8 mouse cellular contexts compared by ENCODE assay signal in genomic region chr10:120246994-120247750, GRCm38 (mm10). TPM values are rescaled to one million over a fixed set of nuclear protein-coding genes. Genes with fewer than 3 reads are reported as not detected.
A peak's percentile ranks its signal among the peaks of the same experiment; 100 is the strongest.
DNase-seq lines count a peak whose midpoint lies in the region; ATAC-seq and TF ChIP-seq lines count a peak whose summit lies in the region.

No protein-coding gene starts in this region.

- H3K27me3 ChIP-seq in hindbrain, embryonic 11.5 days (ENCODE audit: control insufficient read depth, insufficient read depth, low read length) = no peaks in the 10 kb centered on the region
- H3K27me3 ChIP-seq in hindbrain, embryonic 16.5 days (replicated peaks; ENCODE audit: control insufficient read depth, insufficient read depth, low read length) = no peaks in the 10 kb centered on the region
- no peaks in the 10 kb centered on the region for H3K27me3 ChIP-seq in MEL (ENCODE audit: control insufficient read depth in 1 of 2, insufficient read depth in 2 of 2, low read length in 2 of 2)
- no peaks in the 10 kb centered on the region for H3K27me3 ChIP-seq in hindbrain, postnatal 0 days (ENCODE audit: insufficient read depth, low read length)
- H3K27me3 ChIP-seq in midbrain, postnatal 0 days (ENCODE audit: insufficient read depth, low read length) = no peaks in the 10 kb centered on the region
- no peaks in the 10 kb centered on the region for H3K27me3 ChIP-seq in thymus, adult 2 months (ENCODE audit: control insufficient read depth, insufficient read depth, low read length)

- no peaks in the 10 kb centered on the region for H3K36me3 ChIP-seq in hindbrain, embryonic 11.5 days (ENCODE audit: control insufficient read depth, insufficient read depth, low read length)
- no peaks in the 10 kb centered on the region for H3K36me3 ChIP-seq in hindbrain, embryonic 16.5 days (ENCODE audit: control insufficient read depth, insufficient read depth, low read length)
- no peaks in the 10 kb centered on the region for H3K36me3 ChIP-seq in MEL (ENCODE audit: control insufficient read depth in 1 of 2, insufficient read depth in 2 of 2, low read length in 2 of 2)
- H3K36me3 ChIP-seq in hindbrain, postnatal 0 days (ENCODE audit: insufficient read depth, low read length) = no peaks in the 10 kb centered on the region
- no peaks in the 10 kb centered on the region for H3K36me3 ChIP-seq in midbrain, postnatal 0 days (ENCODE audit: insufficient read depth, low read length)
- no peaks in the 10 kb centered on the region for H3K36me3 ChIP-seq in thymus, adult 2 months (ENCODE audit: control insufficient read depth, insufficient read depth, low read length)

- no peak for TF ChIP-seq POLR2A in MEL (IDR thresholded peaks at IDR 0.05; ENCODE audit: control insufficient read depth in 1 of 2, insufficient read depth in 1 of 2, low read depth in 1 of 2, low read length in 2 of 2, poor library complexity in 1 of 2)
- TF ChIP-seq POLR2A in thymus, adult 2 months (IDR thresholded peaks at IDR 0.05; ENCODE audit: control insufficient read depth, extremely low read depth, insufficient read depth, low read length, poor library complexity) = no peak

- WGBS in hindbrain, embryonic 11.5 days = 41% methylated on average over 9 of the region's 9 CpGs
- whole genome bisulfite sequencing in hindbrain, embryonic 16.5 days = 46% methylated on average over 9 of the region's 9 CpGs
- WGBS in hindbrain, postnatal 0 days = 48% methylated on average over 9 of the region's 9 CpGs
- 53% methylated on average over 9 of the region's 9 CpGs for WGBS in midbrain, postnatal 0 days
- WGBS in thymus, adult 2 months = 57% methylated on average over 9 of the region's 9 CpGs

- ATAC-seq in hindbrain, embryonic 11.5 days (ENCODE audit: low FRiP score) = no peak
- ATAC-seq in hindbrain, embryonic 16.5 days = no peak
- no peak for ATAC-seq in hindbrain, postnatal 0 days
- no peak for ATAC-seq in midbrain, postnatal 0 days (ENCODE audit: low FRiP score)

- H3K79me2 ChIP-seq in MEL (ENCODE audit: control insufficient read depth, insufficient read depth, low read length, poor library complexity) = no peaks in the 10 kb centered on the region

- no peak for TF ChIP-seq EP300 in MEL (IDR thresholded peaks at IDR 0.05; ENCODE audit: low read depth in 1 of 2, low read length in 2 of 2)

- no peak overlapping the region for H3K4me3 ChIP-seq in hindbrain, embryonic 11.5 days (ENCODE audit: low read depth, low read length)
- no peak overlapping the region for H3K4me3 ChIP-seq in hindbrain, embryonic 16.5 days (ENCODE audit: low read length)
- peak overlapping the region; percentile 23 to 42 for H3K4me3 ChIP-seq in MEL (ENCODE audit: control insufficient read depth in 1 of 2, insufficient read depth in 1 of 2, low read depth in 2 of 2, low read length in 2 of 2)
- H3K4me3 ChIP-seq in hindbrain, postnatal 0 days (ENCODE audit: low read length) = no peak overlapping the region
- H3K4me3 ChIP-seq in midbrain, postnatal 0 days (ENCODE audit: low read depth, low read length) = no peak overlapping the region
- no peak overlapping the region for H3K4me3 ChIP-seq in thymus, adult 2 months (ENCODE audit: control insufficient read depth, insufficient read depth, low read length)

- H3K4me1 ChIP-seq in hindbrain, embryonic 11.5 days (replicated peaks; ENCODE audit: control insufficient read depth, insufficient read depth, low read length) = no peaks in the 10 kb centered on the region
- no peaks in the 10 kb centered on the region for H3K4me1 ChIP-seq in hindbrain, embryonic 16.5 days (ENCODE audit: control insufficient read depth, insufficient read depth, low read depth, low read length)
- H3K4me1 ChIP-seq in MEL (ENCODE audit: control insufficient read depth in 1 of 2, insufficient read depth in 2 of 2, low read length in 2 of 2) = no peaks in the 10 kb centered on the region
- H3K4me1 ChIP-seq in hindbrain, postnatal 0 days (ENCODE audit: insufficient read depth, low read length) = no peaks in the 10 kb centered on the region
- H3K4me1 ChIP-seq in midbrain, postnatal 0 days (ENCODE audit: insufficient read depth, low read length) = 0 out of 2 replicates have a peak, but pooled peaks cover 2% of the 10 kb centered on the region
- no peaks in the 10 kb centered on the region for H3K4me1 ChIP-seq in thymus, adult 2 months (replicated peaks; ENCODE audit: control insufficient read depth, insufficient read depth, low read length)

- intact Hi-C loops in left cerebral cortex, postnatal 10 days (cut with DNase I) = loop anchor here (5.0 kb wide), 3 partner anchors 615 to 1010 kb away; no protein-coding TSS in a partner anchor

- TF ChIP-seq RAD21 in MEL (IDR thresholded peaks at IDR 0.05; ENCODE audit: low read depth, low read length) = peak; percentile 62

- TF ChIP-seq CTCF in MEL (IDR thresholded peaks at IDR 0.05 in 2 of 3, conservative IDR thresholded peaks at IDR 0.05 in 1 of 3; ENCODE audit: control insufficient read depth in 1 of 3, insufficient read depth in 1 of 3, low read depth in 2 of 3, low read length in 3 of 3, poor library complexity in 1 of 3, severe bottlenecking in 1 of 3) = peak; percentile 41 to 76 (median 76)
- peak; percentile 81 for TF ChIP-seq CTCF in hindbrain, postnatal 0 days (IDR thresholded peaks at IDR 0.05; ENCODE audit: low read depth)
- TF ChIP-seq CTCF in midbrain, postnatal 0 days (IDR thresholded peaks at IDR 0.05) = peak; percentile 83
- no peak for TF ChIP-seq CTCF in thymus, adult 2 months (IDR thresholded peaks at IDR 0.05; ENCODE audit: borderline replicate concordance, control insufficient read depth, extremely low read depth, insufficient read depth, low read length, poor library complexity)

- H3K9me3 ChIP-seq in hindbrain, embryonic 11.5 days (ENCODE audit: control insufficient read depth, low read length) = no peaks in the 10 kb centered on the region
- H3K9me3 ChIP-seq in hindbrain, embryonic 16.5 days (ENCODE audit: control insufficient read depth, low read length) = no peaks in the 10 kb centered on the region
- no peaks in the 10 kb centered on the region for H3K9me3 ChIP-seq in MEL (replicated peaks; ENCODE audit: insufficient read depth, low read length)
- H3K9me3 ChIP-seq in hindbrain, postnatal 0 days (ENCODE audit: low read length) = no peaks in the 10 kb centered on the region
- no peaks in the 10 kb centered on the region for H3K9me3 ChIP-seq in midbrain, postnatal 0 days (ENCODE audit: low read length)

- no peak overlapping the region for H3K9ac ChIP-seq in hindbrain, embryonic 11.5 days (ENCODE audit: low read depth, low read length)
- H3K9ac ChIP-seq in hindbrain, embryonic 16.5 days (ENCODE audit: low read depth, low read length) = no peak overlapping the region
- peak overlapping the region; percentile 41; the same call in 1 of the 2 replicates for H3K9ac ChIP-seq in MEL (ENCODE audit: control insufficient read depth, low read depth, low read length, poor library complexity, severe bottlenecking)
- no peak overlapping the region for H3K9ac ChIP-seq in hindbrain, postnatal 0 days (replicated peaks; ENCODE audit: low read length)
- no peak overlapping the region for H3K9ac ChIP-seq in midbrain, postnatal 0 days (replicated peaks; ENCODE audit: low read length, poor library complexity, severe bottlenecking)

- H3K4me2 ChIP-seq in hindbrain, embryonic 11.5 days (replicated peaks; ENCODE audit: low read depth, low read length) = no peak overlapping the region
- H3K4me2 ChIP-seq in hindbrain, embryonic 16.5 days (ENCODE audit: low read length) = no peak overlapping the region
- no peak overlapping the region for H3K4me2 ChIP-seq in hindbrain, postnatal 0 days (ENCODE audit: low read depth, low read length)
- H3K4me2 ChIP-seq in midbrain, postnatal 0 days (ENCODE audit: low read depth, low read length, poor library complexity, severe bottlenecking) = no peak overlapping the region

- peak; percentile 83 for DNase-seq in hindbrain, embryonic 11.5 days (ENCODE audit: low spot score)
- DNase-seq in MEL (ENCODE audit: low read depth, low spot score) = peak; percentile 93
- peak; percentile 79 for DNase-seq in embryo, embryonic 9.5 days (ENCODE audit: extremely low spot score)
- DNase-seq in hindbrain, postnatal 0 days (ENCODE audit: low spot score) = peak; percentile 84
- peak; percentile 30 to 54 for DNase-seq in left cerebral cortex, postnatal 10 days (ENCODE audit: extremely low spot score in 1 of 2, low spot score in 2 of 2)
- DNase-seq in midbrain, postnatal 0 days (ENCODE audit: low spot score) = peak; percentile 76
- peak; percentile 62 for DNase-seq in thymus, adult 2 months

- H3K27ac ChIP-seq in hindbrain, embryonic 11.5 days (ENCODE audit: low read depth, low read length) = no peak overlapping the region
- no peak overlapping the region for H3K27ac ChIP-seq in hindbrain, embryonic 16.5 days (ENCODE audit: low read depth, low read length)
- H3K27ac ChIP-seq in MEL (ENCODE audit: control insufficient read depth, low read depth, low read length) = no peak overlapping the region
- H3K27ac ChIP-seq in hindbrain, postnatal 0 days = no peak overlapping the region
- H3K27ac ChIP-seq in midbrain, postnatal 0 days (ENCODE audit: low read depth, low read length) = no peak overlapping the region
- no peak overlapping the region for H3K27ac ChIP-seq in thymus, adult 2 months (ENCODE audit: control insufficient read depth, insufficient read depth, low read length)

RNA-seq across cellular contexts. Expression of gene Llph, which starts 20.3 kb away (rescaled TPM):
- 53.7 and 56.6 TPM in 2 replicates for polyA plus RNA-seq in hindbrain, embryonic 11.5 days (2014; fragmentation: Nextera tagmentation; extraction: Ambion mirVana)
- 29.3 and 36.5 TPM in 2 replicates for polyA plus RNA-seq in hindbrain, embryonic 16.5 days (2015; fragmentation: Nextera tagmentation; extraction: Ambion mirVana)
- 86.0 and 97.5 TPM in 2 replicates for total RNA-seq in MEL (2012; rRNA removed)
- 100 to 1,000 TPM in 1 of 2 experiments, not detected in 1; 243 TPM for polyA plus RNA-seq in MEL (2012; ENCODE audit: insufficient read depth in 1 of 2, insufficient read length in 2 of 2, low read depth in 1 of 2, low replicate concordance in 2 of 2, missing spikeins in 1 of 2)
- total RNA-seq in hindbrain, postnatal 0 days (2014; rRNA removed) = 3.8 and 4.1 TPM in 2 replicates
- polyA plus RNA-seq in hindbrain, postnatal 0 days (2015; fragmentation: Nextera tagmentation; extraction: Ambion mirVana) = 37.0 and 43.3 TPM in 2 replicates
- 10 to 100 TPM; 12.9 to 15.9 TPM for total RNA-seq in left cerebral cortex, postnatal 10 days (2021)
- 4.0 and 6.2 TPM in 2 replicates for total RNA-seq in midbrain, postnatal 0 days (2014; rRNA removed)
- 34.1 and 40.1 TPM in 2 replicates for polyA plus RNA-seq in midbrain, postnatal 0 days (2015; fragmentation: Nextera tagmentation; extraction: Ambion mirVana)
- polyA plus RNA-seq in thymus, adult 2 months (2012; rRNA removed) = 5.3 and 5.8 TPM in 2 replicates

RNA-seq across cellular contexts. Expression of gene Irak3, which starts 45.2 kb away (rescaled TPM):
- polyA plus RNA-seq in hindbrain, embryonic 11.5 days (2014; fragmentation: Nextera tagmentation; extraction: Ambion mirVana) = 1.2 and 1.9 TPM in 2 replicates
- 0.31 and 0.55 TPM in 2 replicates for polyA plus RNA-seq in hindbrain, embryonic 16.5 days (2015; fragmentation: Nextera tagmentation; extraction: Ambion mirVana)
- total RNA-seq in MEL (2012; rRNA removed) = not detected in 2 replicates
- polyA plus RNA-seq in MEL (2012; ENCODE audit: insufficient read depth in 1 of 2, insufficient read length in 2 of 2, low read depth in 1 of 2, low replicate concordance in 2 of 2, missing spikeins in 1 of 2) = under 1 TPM in 1 of 2 experiments, not detected in 1; 0.47 TPM
- 0.11 TPM in 1 of 2 replicates, not detected in the other for total RNA-seq in hindbrain, postnatal 0 days (2014; rRNA removed)
- polyA plus RNA-seq in hindbrain, postnatal 0 days (2015; fragmentation: Nextera tagmentation; extraction: Ambion mirVana) = 0.32 and 0.41 TPM in 2 replicates
- under 1 TPM; 0.30 to 0.73 TPM for total RNA-seq in left cerebral cortex, postnatal 10 days (2021)
- 0.33 and 0.60 TPM in 2 replicates for total RNA-seq in midbrain, postnatal 0 days (2014; rRNA removed)
- polyA plus RNA-seq in midbrain, postnatal 0 days (2015; fragmentation: Nextera tagmentation; extraction: Ambion mirVana) = 0.17 and 0.19 TPM in 2 replicates
- polyA plus RNA-seq in thymus, adult 2 months (2012; rRNA removed) = 1.6 and 2.3 TPM in 2 replicates

RNA-seq across cellular contexts. Expression of gene Tmbim4, which starts 45.8 kb away (rescaled TPM):
- 93.8 and 94.4 TPM in 2 replicates for polyA plus RNA-seq in hindbrain, embryonic 11.5 days (2014; fragmentation: Nextera tagmentation; extraction: Ambion mirVana)
- 109 and 118 TPM in 2 replicates for polyA plus RNA-seq in hindbrain, embryonic 16.5 days (2015; fragmentation: Nextera tagmentation; extraction: Ambion mirVana)
- total RNA-seq in MEL (2012; rRNA removed) = 47.3 and 52.5 TPM in 2 replicates
- 10 to 100 TPM in 1 of 2 experiments, not detected in 1; 80.3 TPM for polyA plus RNA-seq in MEL (2012; ENCODE audit: insufficient read depth in 1 of 2, insufficient read length in 2 of 2, low read depth in 1 of 2, low replicate concordance in 2 of 2, missing spikeins in 1 of 2)
- total RNA-seq in hindbrain, postnatal 0 days (2014; rRNA removed) = 67.6 and 92.7 TPM in 2 replicates
- 140 and 143 TPM in 2 replicates for polyA plus RNA-seq in hindbrain, postnatal 0 days (2015; fragmentation: Nextera tagmentation; extraction: Ambion mirVana)
- total RNA-seq in left cerebral cortex, postnatal 10 days (2021) = 10 to 100 TPM; 60.2 to 60.9 TPM
- 40.5 and 70.6 TPM in 2 replicates for total RNA-seq in midbrain, postnatal 0 days (2014; rRNA removed)
- polyA plus RNA-seq in midbrain, postnatal 0 days (2015; fragmentation: Nextera tagmentation; extraction: Ambion mirVana) = 109 and 115 TPM in 2 replicates
- 138 and 155 TPM in 2 replicates for polyA plus RNA-seq in thymus, adult 2 months (2012; rRNA removed)

Comparison
In these comparisons a context has a peak if more than half of its experiments do, and no peak if none do; other contexts are left out.
1. DNase-seq: peak in every context shown above with its lines; median percentile 93 in MEL; 84 in hindbrain, postnatal 0 days; 83 in hindbrain, embryonic 11.5 days; 79 in embryo, embryonic 9.5 days; 76 in midbrain, postnatal 0 days; 62 in thymus, adult 2 months; 42 in left cerebral cortex, postnatal 10 days.
2. H3K4me3 ChIP-seq: peak in MEL (2 of 2); none in hindbrain, embryonic 11.5 days (single experiment), hindbrain, embryonic 16.5 days (single experiment), hindbrain, postnatal 0 days (single experiment), midbrain, postnatal 0 days (single experiment) and thymus, adult 2 months (single experiment).